Mouse (Mus musculus) cerebellum, adult 11 months (tissue): ENCODE measurements at regions not wholly inside any gene's neighbourhood (a gene's known extent, or its start where the extent isn't known, plus 50 kb on each side); places are given as distances from the start of the nearest gene placed in this dataset.
A peak's percentile ranks its signal among the peaks of the same experiment; 100 is the strongest.

Experiments used
- DNase-seq: peaks from one replicate; pipeline ENCODE4 v3.0.0; 2022

DNA sequence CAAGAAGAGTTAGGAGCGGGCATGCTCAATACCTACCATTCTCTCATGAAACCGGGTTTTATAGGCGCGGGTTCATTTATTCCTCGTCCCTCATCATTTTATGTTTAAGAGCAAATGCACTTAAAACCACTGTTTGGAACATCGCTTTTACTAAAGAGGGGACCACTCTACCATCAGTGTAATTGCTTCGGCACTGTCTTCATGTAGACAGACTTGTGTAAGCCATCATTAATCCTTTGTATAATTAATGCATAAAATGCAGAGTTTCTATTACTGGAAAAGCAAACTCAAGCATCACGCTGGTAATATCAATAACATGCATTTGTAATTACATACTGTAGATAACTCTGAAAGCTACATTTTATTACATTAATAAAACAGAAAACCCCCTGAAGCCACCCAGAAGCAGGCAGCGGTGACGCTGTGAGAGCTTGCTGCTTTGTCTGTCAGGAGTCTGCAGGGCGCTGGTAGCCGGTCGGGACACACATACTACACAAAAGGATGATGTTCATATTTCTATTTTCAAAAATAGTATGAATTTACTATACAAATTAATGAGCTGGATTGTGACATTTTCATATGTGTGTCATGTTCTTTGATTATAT is 99.2 kb downstream of the Zfp281 start:
- DNase-seq = no peak

DNA sequence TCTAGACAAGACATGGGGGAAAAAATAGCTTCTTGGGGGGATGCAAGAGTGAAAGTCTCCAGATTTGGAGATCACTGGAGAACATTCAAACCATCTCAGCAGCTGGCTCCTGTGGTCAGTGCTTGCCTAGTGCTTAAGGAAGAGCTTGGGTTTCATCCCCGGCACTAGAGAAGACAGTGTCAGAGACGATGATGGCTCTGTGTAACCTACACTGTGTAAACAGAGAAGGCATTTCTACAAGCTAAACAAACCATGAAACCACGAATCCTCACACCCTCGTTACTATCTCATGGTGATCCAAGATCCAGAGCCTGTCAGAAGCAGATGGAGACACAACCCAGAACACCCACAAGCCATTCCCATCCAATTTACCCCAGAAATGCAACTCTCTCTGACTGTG is 100.5 kb downstream of the Zfp281 start:
- DNase-seq = no peak

DNA sequence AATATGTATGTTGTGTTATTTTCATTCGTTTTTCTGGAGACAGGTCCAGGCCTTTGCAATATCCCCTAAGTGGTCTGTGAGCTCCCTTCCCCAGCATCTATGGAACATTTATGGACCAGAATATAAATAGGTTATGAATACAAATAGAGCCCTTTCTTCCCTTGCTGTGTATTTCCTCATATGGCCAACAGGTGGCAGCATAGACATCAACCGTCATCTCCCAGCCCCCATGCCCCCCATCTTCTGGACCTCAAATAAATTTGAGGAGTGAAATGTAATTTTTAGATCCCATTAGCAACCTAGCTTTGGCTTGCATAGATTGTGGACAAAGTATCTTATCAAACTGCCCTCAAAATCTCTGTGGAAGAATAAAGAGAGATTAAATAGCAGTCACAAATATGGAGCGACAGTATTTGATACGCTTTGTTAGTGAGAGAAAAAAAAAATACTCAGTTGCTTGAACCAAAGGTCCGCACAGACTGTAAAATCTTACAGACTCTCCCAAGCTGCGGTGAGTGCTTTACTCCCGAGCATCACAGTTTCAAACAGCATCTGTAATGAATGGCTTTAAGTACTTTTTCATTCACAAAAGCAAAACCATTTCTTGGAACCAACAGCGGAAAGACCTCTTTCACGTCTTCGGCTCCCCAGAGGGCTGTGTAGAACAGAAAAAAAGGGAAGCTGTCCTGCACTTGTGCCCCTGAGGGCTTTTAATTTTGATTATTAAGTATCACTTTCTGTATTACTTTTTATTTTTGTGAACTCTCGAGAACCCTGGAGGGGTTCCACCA is 101.6 kb downstream of the Zfp281 start:
- DNase-seq = no peak

DNA sequence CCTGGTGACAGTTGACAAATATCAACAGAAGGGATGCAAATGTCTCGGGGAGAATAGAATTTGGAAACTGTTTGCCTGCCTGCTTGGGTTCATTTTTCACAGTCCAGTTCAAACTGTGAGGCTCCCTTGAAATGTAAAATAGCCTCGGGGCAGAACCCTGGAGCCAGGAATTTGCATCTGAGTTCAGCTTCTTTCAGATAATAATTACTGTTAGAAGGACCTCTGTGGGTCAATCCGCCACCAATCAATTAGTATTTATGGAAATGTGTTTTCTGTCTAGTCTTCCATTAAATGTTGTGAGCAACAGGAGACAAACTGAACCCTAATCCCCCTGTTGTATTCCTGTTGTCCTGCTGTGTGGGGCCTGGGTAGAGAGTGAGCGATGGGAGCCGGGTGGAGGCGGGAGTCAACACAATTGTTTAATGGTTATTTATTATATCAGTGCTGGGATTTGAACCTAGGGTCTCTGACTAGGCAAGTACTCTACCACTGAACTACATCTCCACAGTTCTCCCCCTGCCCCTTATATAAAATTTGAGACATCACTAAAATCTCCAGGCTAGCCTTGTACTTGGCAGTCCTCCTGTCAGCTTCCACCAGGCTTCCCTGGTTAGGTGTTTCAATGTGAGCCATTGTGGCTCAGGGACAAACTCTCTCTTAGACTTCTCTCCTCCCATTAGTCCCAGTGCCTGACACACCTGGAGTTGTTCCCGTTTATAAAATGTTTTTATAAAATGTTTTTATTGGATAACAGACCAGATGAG is 103.3 kb downstream of the Zfp281 start:
- DNase-seq = no peak

DNA sequence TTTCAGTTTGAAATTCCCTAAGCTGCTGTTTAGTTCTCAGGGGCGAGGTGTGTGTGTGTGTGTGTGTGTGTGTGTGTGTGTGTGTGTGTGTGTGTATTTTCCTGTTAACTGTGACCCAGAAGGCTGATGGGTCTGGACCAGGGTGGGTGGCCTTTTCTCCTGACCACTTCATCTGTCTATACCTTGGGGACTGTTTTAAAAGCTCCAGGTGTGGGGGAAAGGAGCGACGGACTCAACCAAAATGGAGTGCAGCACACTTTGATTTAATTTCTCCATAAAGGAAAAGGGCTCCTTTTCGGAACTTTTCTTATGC is 103.9 kb downstream of the Zfp281 start:
- DNase-seq = no peak

DNA sequence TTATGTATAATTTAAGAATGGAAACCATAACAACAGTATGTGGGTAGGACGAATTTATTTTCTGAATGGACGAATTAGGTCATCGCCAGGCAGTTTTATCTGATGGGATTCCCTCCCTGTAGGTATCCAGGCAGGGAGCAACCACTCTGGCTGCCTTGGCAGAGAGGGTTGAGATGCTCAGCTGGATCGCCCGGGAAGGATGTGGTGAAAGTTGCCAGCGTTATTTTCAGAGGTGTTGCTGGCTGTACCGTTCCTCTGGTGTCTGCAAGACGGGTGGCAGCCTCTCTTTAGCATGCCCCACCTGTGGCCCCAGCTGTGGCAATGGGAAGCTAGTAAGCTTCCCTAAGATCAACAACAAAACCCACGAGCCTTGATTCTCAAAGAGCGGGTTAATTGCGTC is 105.9 kb downstream of the Zfp281 start:
- DNase-seq = no peak

DNA sequence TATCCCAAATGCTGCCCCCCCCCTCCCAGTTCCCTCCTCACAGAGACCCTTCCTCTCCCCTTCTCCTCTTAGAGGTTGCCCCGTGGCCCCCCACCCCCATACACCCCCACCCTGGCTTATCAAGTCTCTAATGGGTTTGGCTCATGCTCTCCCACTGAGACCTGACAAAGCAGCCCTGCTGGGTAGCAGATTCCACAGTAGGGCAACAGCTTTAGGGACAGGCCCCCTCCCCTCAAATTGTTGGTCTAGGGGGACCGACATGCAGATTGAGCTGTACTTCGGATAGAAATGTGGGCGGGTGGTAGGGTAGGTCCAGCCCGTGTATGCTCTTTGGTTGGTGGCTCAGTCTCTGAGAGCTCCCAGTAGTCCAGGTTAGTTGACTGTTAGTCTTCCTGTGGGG is 113.3 kb downstream of the Zfp281 start:
- DNase-seq = no peak

DNA sequence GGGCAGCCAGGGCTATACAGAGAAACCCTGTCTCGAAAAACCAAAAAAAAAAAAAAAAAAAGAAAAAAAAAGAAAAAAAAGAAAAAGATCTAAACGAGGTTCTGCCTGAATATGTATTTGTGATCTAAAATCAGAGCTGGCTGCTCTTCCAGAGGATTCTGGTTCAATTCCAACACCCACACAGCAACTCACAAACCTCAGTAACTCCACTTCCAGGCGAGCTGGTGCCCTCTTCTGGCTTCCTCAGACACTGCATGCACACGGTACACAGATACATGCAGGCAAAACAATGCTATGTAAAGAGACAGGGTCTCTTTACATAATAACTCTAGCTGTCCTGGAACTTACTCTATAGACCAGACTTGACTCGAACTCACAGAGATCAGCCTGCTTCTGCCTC is 114.8 kb downstream of the Zfp281 start:
- DNase-seq = no peak

DNA sequence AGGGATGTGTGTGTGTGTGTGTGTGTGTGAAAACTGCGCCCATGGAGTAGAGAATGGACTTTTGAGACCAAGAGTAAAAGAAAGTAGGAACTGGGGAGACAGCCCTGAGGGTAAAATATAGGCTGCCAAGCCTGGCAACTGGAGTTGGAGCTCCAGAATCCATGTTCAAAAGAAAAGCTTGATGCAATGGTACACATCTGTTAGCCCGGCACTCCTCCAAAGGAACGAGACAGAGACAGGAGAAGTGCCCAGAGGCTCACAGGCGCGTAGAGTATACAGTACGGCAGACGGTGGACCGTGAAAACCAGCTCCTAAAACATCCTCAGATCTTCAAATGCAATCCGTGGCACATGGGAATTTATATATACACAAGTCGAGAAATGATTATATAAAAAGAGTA is 116.4 kb downstream of the Zfp281 start:
- DNase-seq = no peak

DNA sequence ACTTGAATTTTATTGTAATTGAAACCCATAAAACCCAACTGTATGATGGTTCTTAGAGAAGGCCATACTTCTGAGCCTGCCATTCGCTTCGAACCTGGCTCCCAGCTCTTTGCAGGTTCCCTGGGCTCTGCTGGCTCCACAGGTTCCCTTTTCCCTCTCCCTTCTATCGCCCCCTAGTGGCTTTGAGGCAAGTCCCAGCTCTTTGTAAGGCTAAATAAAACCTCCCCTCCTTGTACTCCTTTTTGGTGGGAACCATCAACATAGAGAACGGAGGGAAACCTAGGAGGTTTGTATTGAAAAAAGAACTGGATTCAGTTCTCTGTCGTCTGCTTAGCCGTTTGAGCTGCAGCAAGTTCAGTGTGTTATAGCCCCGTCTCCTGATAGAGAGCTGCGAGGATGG is 124.5 kb downstream of the Zfp281 start:
- DNase-seq = no peak

DNA sequence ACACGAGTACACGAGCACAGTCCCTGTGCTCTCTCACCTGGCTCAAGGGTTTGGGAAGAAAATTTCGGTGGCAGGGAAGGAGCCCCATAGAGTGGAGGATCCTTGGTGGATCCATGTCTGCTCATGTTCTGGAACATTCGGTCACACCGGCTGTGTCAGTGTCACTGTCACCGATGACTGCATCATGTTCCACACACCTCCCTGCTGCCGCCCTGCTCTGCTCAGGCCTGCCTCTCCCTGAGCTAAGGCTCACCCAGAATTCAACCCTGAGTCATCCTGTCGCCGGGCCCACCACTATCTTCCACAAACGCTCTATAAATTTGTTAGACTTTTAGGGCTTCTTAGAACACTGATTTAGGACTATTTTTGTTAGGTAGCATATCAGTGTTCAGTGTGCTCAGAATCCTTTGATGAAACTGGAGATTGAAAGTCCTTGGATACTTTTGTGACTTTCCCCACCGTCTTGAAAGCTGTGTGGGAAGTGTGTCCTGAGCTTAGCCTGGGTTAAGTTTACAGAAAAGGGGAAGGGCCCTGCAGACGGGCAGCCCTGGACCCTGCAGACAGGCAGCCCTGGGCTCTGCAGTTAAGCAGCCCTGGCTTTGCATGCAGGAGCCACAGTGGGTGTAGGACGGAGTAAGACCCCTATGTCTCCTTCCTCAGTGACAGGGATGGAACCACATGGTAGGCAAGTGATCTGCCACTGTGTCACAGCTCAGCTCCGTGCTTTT is 126.9 kb downstream of the Zfp281 start:
- DNase-seq = no peak

DNA sequence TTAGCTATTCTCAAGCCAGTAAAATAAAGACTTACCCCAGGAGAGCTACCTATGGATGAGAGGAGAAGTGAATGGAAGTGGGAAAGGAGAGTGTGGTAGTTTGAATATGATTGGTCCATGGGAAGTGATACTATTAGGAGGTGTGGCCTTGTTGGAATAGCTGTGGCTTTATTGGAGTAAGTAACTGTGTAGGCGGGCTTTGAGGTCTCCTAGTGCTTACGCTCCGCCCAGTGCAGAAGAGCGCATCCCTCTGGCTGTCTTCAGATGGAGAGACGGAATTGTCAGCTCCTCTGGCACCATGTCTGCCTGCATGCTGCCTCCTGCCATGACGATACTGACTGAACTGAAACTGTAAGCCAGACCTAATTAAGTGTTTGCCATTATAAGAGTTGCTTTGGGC is 129.6 kb downstream of the Zfp281 start:
- no peak for DNase-seq

DNA sequence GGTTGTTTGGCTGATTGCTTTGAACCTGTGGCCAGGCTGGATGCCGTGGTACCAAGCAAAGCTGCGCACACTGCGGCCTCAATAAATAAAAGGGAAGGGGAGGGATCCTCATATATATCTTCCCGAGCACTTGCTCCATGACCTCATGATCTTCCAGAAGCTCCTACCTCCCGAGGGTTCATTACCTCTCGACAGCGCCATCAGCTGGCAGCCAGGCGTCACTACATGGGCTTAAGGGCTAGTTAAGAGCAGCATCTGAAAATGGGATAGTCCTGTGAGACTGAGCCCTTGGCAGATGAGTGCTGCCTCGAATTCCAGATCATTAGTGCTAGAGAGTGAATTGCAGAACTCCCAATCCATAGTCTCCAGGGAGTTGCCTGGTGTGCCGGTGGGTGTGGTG is 134.0 kb downstream of the Zfp281 start:
- no peak for DNase-seq

DNA sequence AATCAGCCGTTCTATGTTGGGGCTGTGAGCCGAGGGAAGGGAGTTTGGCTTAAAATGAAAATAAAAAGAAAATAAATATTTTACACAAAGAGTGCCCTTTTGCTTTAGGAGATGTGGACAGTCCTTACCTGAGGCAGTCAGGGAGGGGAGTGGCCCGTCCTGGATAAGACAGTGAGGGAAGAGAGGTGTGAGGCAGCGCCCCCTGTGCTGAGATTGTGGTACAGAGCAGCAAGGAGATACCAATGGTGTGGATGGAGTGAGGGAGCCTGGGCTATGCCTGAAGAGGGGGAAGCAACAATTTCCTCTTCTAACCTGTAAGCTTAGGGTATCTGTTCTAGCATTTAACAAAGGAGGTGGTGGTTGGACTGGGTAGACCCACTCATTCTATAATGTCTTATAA is 134.5 kb downstream of the Zfp281 start:
- DNase-seq = no peak

DNA sequence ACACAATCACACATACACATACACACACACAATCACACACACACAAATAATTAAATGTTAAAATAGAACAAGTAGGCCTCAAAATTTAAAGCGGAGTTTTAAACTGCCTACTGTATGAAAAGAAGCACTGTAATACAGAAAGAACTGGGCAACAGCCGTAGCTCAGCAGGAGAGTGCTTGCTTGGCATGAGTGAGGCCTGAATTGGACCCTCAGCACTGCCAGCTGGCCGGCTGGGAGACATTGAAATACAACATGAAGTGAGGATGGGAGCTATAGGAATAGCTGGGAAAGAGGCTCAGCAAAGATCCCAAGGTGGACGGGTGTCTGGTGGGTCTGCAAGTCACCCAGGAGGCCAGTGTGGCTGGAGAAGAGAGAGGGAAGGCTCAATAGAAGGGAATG is 136.8 kb downstream of the Zfp281 start:
- DNase-seq = peak; percentile 28

DNA sequence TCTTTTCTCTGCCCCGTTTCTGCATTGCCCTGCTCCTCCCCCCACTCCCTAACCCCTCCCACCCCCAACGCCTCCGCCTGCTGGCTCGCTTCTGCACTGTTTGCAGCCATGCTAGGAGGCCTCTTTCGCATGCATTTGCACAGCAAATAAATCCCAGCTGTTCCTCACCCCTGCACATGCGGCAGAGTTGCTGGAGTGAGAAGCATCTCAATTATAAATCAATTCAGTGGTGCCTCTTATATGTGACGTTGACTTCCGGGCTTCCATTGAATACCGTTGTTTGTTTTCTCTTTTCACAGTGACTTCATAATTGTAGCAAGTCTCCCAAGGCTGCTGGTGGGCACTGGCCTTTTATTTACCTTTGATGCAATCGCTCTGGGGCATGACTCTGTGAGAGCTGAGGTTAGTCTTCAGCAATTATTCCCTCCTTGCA is 144.3 kb downstream of the Zfp281 start:
- DNase-seq = no peak

DNA sequence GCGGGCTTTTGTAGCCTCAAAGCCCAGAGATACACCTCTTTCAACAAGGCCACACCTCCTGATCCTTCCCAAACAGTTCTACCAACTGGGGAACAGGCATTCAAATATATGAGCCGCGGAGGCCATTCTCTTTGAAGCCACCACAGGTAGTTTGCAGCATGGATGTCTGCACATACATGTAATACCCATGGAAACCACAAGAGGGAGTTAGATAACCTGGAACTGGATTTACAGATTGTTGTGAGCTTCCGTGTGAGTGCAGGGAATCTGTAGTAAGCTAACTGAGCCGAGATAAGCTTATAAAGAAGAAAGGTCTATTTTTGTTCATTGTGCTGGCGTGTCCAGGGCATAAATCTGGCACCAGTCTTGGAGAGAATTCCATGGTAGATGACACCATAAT is 149.0 kb downstream of the Zfp281 start:
- DNase-seq = no peak

DNA sequence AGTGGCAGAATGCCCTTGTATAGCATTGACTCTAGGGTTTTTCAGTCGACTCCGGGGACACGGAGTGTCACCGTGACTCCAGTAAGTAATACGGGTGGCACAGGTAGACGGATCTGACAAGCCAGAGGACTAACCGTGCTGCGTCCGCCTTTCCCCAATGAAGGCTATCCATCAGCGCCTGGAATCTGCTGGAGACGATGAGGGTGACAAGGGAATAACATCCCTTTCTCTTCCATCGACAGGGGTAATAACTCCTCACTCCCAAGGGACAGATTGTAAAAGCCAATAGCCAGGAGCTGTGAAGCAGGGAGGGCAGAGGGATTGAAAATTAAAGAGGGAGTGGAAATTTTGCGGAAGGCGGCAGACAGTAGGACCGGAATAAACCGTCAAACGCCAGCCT is 151.5 kb downstream of the Zfp281 start:
- DNase-seq = no peak

DNA sequence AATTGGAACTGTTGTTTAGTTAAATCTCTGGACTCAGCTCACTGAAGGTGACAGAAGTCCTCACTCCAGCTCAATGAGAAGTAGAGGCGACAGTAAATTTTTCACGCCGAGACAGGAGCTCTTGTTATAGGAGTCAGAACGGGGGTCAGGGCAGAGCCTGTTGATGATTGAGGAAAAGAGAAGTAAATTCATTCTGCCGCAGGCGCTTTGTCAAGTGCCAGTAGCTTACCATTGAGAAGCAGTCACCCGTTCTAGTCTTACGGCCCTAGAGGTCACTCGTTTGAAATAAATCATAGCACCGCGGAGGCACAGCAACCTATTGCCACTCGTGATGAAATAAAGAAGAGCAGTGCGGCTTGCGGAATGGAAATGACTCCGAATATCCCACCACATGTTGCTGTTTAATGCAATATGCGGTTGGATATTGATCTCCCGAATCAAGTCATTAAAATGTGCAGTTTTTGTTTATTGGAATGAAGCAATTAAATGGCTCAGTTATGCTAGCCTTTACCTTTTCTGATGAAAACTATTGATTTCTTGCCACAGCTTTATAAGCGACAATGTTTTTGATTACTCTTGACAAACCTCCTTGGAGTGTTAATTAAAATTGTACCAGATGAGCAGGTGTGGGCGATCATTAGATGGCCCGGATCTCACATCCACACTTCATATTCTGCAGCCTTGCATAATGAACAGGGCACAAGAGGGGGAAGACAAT is 152.7 kb downstream of the Zfp281 start:
- DNase-seq = no peak

DNA sequence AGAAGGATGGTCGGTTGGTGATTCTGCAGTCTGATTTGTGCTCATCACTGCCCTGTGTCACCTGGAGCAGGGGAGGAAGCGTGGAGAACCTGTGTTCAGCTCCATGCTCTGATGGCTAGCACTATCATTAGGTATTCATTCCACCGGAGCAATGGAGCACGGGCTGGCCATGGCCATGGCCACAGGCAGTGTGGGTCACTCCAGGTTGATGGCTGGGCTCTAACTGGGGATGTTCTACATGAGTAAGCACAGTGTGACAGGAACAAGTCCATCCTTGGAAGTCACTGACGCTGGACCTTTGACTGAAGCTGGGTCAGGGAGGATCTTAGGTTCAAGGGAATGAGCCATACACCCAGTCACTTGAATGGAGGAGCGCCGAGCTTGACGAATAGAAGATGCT is 154.7 kb downstream of the Zfp281 start:
- no peak for DNase-seq

DNA sequence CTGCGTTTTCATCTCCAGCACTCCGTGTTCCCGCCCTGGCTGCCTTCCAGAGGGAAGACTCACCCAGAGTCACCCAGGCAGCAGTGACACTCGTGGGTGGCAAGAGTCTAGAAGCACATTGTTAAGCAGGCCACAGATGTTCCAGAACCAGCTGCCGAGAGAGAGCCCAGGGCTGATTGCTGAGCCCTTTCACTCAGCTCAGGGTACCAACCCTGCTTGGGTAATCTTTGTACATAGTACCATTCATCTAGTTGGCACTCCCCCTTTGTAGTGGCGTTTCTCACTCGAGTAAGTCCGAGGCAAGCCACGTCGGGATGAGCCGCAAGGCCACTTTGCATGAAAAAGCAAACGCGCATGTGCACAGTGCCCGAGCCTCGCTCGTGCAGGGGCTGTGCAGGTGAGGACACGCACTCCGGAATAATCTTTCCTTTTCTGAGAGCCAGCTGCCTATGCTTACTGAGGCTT is 156.9 kb downstream of the Zfp281 start:
- DNase-seq = no peak

DNA sequence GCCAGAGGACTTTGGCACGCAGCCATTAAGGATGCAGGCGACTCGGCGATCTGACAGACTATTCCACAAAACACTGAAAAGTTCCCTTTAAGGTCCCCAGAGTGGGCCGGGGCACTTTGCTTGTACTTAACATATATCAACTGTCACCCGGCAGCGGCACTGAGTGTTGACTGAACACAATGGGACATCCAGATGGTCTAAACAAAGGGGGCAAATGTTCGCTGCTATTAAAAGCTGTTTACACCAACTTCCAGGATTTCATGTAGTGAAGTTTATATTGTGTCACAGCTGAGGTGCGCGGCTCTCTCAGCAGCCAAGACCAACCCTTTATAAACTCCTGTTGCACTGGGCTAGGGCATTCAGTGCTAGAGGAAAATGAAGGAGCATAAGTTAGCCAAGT is 157.6 kb downstream of the Zfp281 start:
- DNase-seq = no peak

DNA sequence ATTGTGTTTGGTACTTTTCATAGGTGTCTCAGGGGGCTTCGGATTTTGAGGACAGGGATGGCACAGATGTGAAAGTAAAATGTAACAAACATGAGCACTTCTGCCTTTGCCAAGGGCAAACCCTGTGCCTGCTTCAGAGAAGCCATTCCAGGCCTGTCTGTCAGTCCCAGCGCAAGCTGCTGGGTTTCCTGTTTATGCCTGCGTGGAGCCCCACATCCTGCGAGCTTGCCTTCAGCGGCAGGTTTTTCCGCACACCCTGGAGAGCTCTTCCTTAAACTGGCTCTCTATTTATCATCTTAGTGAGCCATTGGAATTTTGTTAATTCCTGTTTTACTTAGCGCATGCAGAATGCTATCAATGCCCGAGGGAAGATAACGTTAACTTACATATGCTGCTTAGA is 159.5 kb downstream of the Zfp281 start:
- no peak for DNase-seq
